Mouse (Mus musculus) heart, embryonic 11.5 days (tissue): Measurements from ENCODE around the gene Plekhg6. TPM values are rescaled to one million over a fixed set of nuclear protein-coding genes. Genes with fewer than 3 reads are reported as not detected.

Source experiments
- polyA plus RNA-seq: library from polyadenylated mRNA; unstranded; fragments of >200 nt; fragmentation: Nextera tagmentation; extraction: Ambion mirVana; gene quantifications from 2 replicates; pipeline ENCODE4 v1.2.1, GENCODE M21; 2014

Gene Plekhg6
- polyA plus RNA-seq, 1 experiment from 2014 or later, result not detected

Other genes starting within 250 kb of the Plekhg6 start
- gene Nop2, start 248.9 kb downstream of the Plekhg6 start, polyA plus RNA-seq, result 50.7 and 52.9 TPM in 2 replicates
- 6.7 and 11.0 TPM in 2 replicates for gene Iffo1, start 235.6 kb downstream of the Plekhg6 start, polyA plus RNA-seq
- 4,443 and 4,472 TPM in 2 replicates for gene Gapdh, start 214.3 kb downstream of the Plekhg6 start, polyA plus RNA-seq
- gene Ncapd2, start 189.1 kb downstream of the Plekhg6 start, polyA plus RNA-seq, result 82.3 and 84.0 TPM in 2 replicates
- 226 and 234 TPM in 2 replicates for gene Mrpl51, start 189.0 kb downstream of the Plekhg6 start, polyA plus RNA-seq
- 1.6 and 2.2 TPM in 2 replicates for gene Vamp1, start 165.2 kb downstream of the Plekhg6 start, polyA plus RNA-seq
- 2.0 and 2.2 TPM in 2 replicates for gene Tapbpl, start 148.9 kb downstream of the Plekhg6 start, polyA plus RNA-seq
- gene Cd27, start 143.8 kb downstream of the Plekhg6 start, polyA plus RNA-seq, result 1.2 and 1.4 TPM in 2 replicates
- 0.10 TPM in 1 of 2 replicates, not detected in the other for gene Tuba3a, start 94.8 kb downstream of the Plekhg6 start, polyA plus RNA-seq
- 35.0 and 40.7 TPM in 2 replicates for gene Ltbr, start 66.9 kb downstream of the Plekhg6 start, polyA plus RNA-seq
- gene Scnn1a, start 60.1 kb downstream of the Plekhg6 start, polyA plus RNA-seq, result 0.69 and 0.93 TPM in 2 replicates
- gene Tnfrsf1a, start 31.4 kb downstream of the Plekhg6 start, polyA plus RNA-seq, result 33.3 and 37.0 TPM in 2 replicates
- 70.9 and 80.8 TPM in 2 replicates for gene Cd9, start 114.0 kb upstream of the Plekhg6 start, polyA plus RNA-seq
- 31.2 and 32.2 TPM in 2 replicates for gene Vwf, start 166.0 kb upstream of the Plekhg6 start, polyA plus RNA-seq